Mouse (Mus musculus) limb, embryonic 14.5 days (tissue): ENCODE measurements around the gene Phlda2. TPM values are rescaled to one million over a fixed set of nuclear protein-coding genes. Genes with fewer than 3 reads are reported as not detected.

Experiments used
- ATAC-seq: fragments of 200-750 bp; cut with Nextera tagmentation; 2 replicates; pipeline ENCODE4 v1.8.0; 2017; ENCODE audit warnings: low read depth, moderate number of reproducible peaks, moderate TSS enrichment; ENCODE audit not compliant: low FRiP score
- DNase-seq: peaks from one replicate; pipeline ENCODE4 v3.0.0-alpha.2; 2015; ENCODE audit warnings: low spot score
- H3K27ac ChIP-seq: fragments of 300-500 bp; sonication (generic); replicated peaks from 2 replicates; pipeline ENCODE4 v1.5.1; 2014; ENCODE audit warnings: low read depth, mild to moderate bottlenecking, low read length, moderate library complexity, mixed read lengths
- H3K27me3 ChIP-seq: fragments of 300-500 bp; sonication (generic); 2 replicates; pipeline ENCODE4 v1.6.1; 2014; ENCODE audit warnings: low read length, mixed read lengths; ENCODE audit not compliant: control insufficient read depth, insufficient read depth
- H3K36me3 ChIP-seq: fragments of 300-500 bp; sonication (generic); 2 replicates; pipeline ENCODE4 v1.6.1; 2014; ENCODE audit warnings: mild to moderate bottlenecking, low read length, moderate library complexity, mixed read lengths; ENCODE audit not compliant: control insufficient read depth, insufficient read depth
- H3K4me1 ChIP-seq: fragments of 300-500 bp; sonication (generic); 2 replicates; pipeline ENCODE4 v1.6.1; 2014; ENCODE audit warnings: antibody characterized with exemption, low read length, mixed read lengths; ENCODE audit not compliant: control insufficient read depth, insufficient read depth
- H3K4me2 ChIP-seq: fragments of 300-500 bp; sonication (generic); replicated peaks from 2 replicates; pipeline ENCODE4 v1.6.1; 2014; ENCODE audit warnings: low read depth, mild to moderate bottlenecking, low read length, moderate library complexity; ENCODE audit not compliant: severe bottlenecking
- H3K4me3 ChIP-seq: fragments of 300-500 bp; sonication (generic); replicated peaks from 2 replicates; pipeline ENCODE4 v1.5.1; 2014; ENCODE audit warnings: low read length
- H3K9ac ChIP-seq: fragments of 300-500 bp; sonication (generic); 2 replicates; pipeline ENCODE4 v1.6.1; 2014; ENCODE audit warnings: mild to moderate bottlenecking, low read depth, low read length, moderate library complexity; ENCODE audit not compliant: severe bottlenecking
- H3K9me3 ChIP-seq: fragments of 300-500 bp; sonication (generic); 2 replicates; pipeline ENCODE4 v1.6.1; 2016; ENCODE audit warnings: low read length; ENCODE audit not compliant: control insufficient read depth
- POLR2A ChIP-seq: fragments of 200-500 bp; IDR thresholded peaks from 2 replicates; pipeline ENCODE4 v1.8.0; 2012; ENCODE audit warnings: inconsistent platforms, mild to moderate bottlenecking, moderate library complexity, borderline replicate concordance; ENCODE audit not compliant: insufficient read depth, insufficient read length; ENCODE audit errors: extremely low read depth
- WGBS: fragments of 180-500 bp; shearing (Covaris S2); extraction: QIAGEN DNeasy Blood & Tissue Kit; methylation state at CpG from one replicate; pipeline ENCODE4 v1.1.7; 2014; 5-methylcytosine and 5-hydroxymethylcytosine counted together
- polyA plus RNA-seq, 2 experiments: library from polyadenylated mRNA; depleted of rRNA in 1 of 2; stranded (reverse) in 1 of 2; unstranded in 1 of 2; fragments of >200 nt; fragmentation: Nextera tagmentation in 1 of 2; extraction: Ambion mirVana in 1 of 2; gene quantifications; 2 replicates each; pipeline versions ENCODE4 v1.2.1 to v1.2.3; 2012 to 2014

The Phlda2 gene
- polyA plus RNA-seq, 2 experiments, result 13.7 to 23.3 TPM

GRCm38 (mm10) chr7:143477800-143478199 is 25.1 kb downstream of the Phlda2 start:
- no peak for ATAC-seq
- no peaks in the 10 kb centered on the region for H3K9me3 ChIP-seq
- 85% methylated on average over 5 of the region's 5 CpGs for WGBS

GRCm38 (mm10) chr7:143476702-143477335 is 26.1 kb downstream of the Phlda2 start:
- Histone ChIP-seq H3K4me2 (no peak overlapping the region), H3K36me3 (no peaks in the 10 kb centered on the region), H3K27me3 (no peaks in the 10 kb centered on the region), H3K27ac (no peak overlapping the region), H3K4me3 (no peak overlapping the region), H3K9ac (no peak overlapping the region), H3K4me1 (no peaks in the 10 kb centered on the region), H3K9me3 (no peaks in the 10 kb centered on the region)
- WGBS, result 81% methylated on average over 3 of the region's 3 CpGs
- DNase-seq (no peak), ATAC-seq (no peak)
- no peak for TF ChIP-seq POLR2A

More at GRCm38 (mm10) chr7:143477800-143478199, 25.1 kb downstream of the Phlda2 start:
- Histone ChIP-seq H3K9ac (no peak overlapping the region), H3K4me3 (no peak overlapping the region), H3K27ac (no peak overlapping the region), H3K36me3 (no peaks in the 10 kb centered on the region), H3K4me2 (no peak overlapping the region), H3K4me1 (no peaks in the 10 kb centered on the region), H3K27me3 (no peaks in the 10 kb centered on the region)
- TF ChIP-seq POLR2A, result no peak
- no peak for DNase-seq

DNA sequence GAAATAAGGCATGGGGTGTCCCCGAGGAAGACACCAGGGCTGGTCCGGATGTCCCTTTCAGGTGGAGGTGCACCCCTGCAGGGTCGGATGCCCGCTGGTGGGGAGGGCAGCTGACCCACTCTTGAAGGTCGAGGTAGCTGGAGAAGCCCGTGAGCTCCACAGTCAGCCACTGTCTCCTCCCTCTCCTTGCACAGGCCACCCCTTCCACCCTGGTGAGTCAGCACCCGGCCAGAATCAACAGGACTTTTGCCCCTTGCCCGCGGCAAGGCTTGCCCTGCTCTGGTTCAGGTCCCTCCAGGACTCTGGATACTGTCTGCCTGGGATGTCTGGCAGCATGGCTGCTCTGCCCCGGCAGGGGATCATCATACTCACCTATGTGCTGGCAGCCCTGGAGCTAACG is 27.1 kb downstream of the Phlda2 start:
- ATAC-seq, result no peak
- Histone ChIP-seq H3K27ac (no peak overlapping the region), H3K36me3 (no peaks in the 10 kb centered on the region), H3K4me1 (no peaks in the 10 kb centered on the region), H3K9ac (no peak overlapping the region), H3K27me3 (no peaks in the 10 kb centered on the region), H3K4me2 (no peak overlapping the region), H3K4me3 (no peak overlapping the region), H3K9me3 (no peaks in the 10 kb centered on the region)
- no peak for TF ChIP-seq POLR2A
- WGBS, result 73% methylated on average over 10 of the region's 11 CpGs
- DNase-seq, result no peak

- no peaks in the 10 kb centered on the region for H3K4me1 ChIP-seq
- no peak overlapping the region for H3K4me3 ChIP-seq
- H3K27me3 ChIP-seq, result no peaks in the 10 kb centered on the region
- DNase-seq, result no peak
- ATAC-seq, result no peak
- WGBS, result 23% methylated on average over 10 of the region's 10 CpGs
- H3K27ac ChIP-seq, result no peak overlapping the region
- H3K4me2 ChIP-seq, result no peak overlapping the region
- TF ChIP-seq POLR2A, result no peak
- no peak overlapping the region for H3K9ac ChIP-seq
- no peaks in the 10 kb centered on the region for H3K9me3 ChIP-seq
- H3K36me3 ChIP-seq, result no peaks in the 10 kb centered on the region
Observed at GRCm38 (mm10) chr7:143474811-143475210, 28.1 kb downstream of the Phlda2 start.

DNA sequence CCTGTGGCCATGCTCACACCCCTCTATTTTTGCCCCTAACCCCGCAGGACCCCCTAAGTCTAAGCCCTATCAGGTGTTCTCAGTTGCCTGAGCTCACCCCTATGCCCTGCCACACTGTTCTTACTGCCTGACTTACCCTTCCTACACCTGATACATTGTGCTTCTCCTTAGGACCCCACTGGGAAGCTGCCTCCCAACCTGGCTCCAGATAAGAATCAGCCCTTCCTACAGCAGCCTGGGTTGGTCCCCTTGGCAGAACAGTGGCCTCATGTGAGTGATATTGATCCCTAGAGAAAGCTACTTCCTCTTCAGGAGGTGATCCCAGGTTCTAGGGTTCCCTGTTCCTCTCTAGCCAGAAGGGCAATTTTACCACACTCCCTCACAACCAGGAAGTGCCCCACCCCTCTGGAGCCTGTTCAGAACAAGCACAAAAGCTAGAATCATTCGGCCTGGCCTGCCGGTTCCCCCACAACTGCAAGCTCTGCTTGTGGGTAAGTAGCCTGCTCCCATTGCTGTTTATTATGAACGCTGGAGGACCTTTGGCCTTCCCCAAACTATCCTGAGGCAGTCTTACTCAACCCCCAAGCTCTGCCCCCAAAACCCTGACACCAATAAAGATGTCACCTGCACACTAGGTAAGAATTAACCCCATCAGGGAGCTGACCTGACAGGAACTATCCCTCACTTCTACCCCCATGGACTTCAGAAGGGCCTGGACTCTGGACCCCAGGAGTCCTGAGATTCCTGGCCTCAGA is 29.4 kb downstream of the Phlda2 start, which contains the start of gene Slc22a18:
TSS of gene Slc22a18 (plus strand) at position 390 of the 755 bp plus-strand sequence.
- Histone ChIP-seq H3K4me1 (no peaks in the 10 kb centered on the region), H3K4me3 (no peak within 1 kb of the TSS; the same call in 1 of the 2 replicates), H3K27me3 (no peaks in the 10 kb centered on the region), H3K36me3 (no peaks in the 10 kb centered on the region), H3K27ac (no peak within 1 kb of the TSS), H3K9ac (no peak within 1 kb of the TSS), H3K4me2 (peak within 1 kb of the TSS; percentile 17), H3K9me3 (no peaks in the 10 kb centered on the region)
- TF ChIP-seq POLR2A, result no peak
- 20% methylated on average over 4 of the region's 4 CpGs for WGBS
- no peak for ATAC-seq
- DNase-seq, result peak; percentile 30
